Mouse (Mus musculus): ENCODE data around the gene Trak2. TPM values are rescaled to one million over a fixed set of nuclear protein-coding genes. Genes with fewer than 3 reads are reported as not detected.
"Not testable (repeated sequence)": the region's sequence is repeated elsewhere in the genome, so short reads cannot be mapped to it uniquely, and the experiment has no call there.

The Trak2 gene
- total and polyA plus RNA-seq, 2 experiments from 2014 or later, result 13.3 to 46.7 TPM

DNA sequence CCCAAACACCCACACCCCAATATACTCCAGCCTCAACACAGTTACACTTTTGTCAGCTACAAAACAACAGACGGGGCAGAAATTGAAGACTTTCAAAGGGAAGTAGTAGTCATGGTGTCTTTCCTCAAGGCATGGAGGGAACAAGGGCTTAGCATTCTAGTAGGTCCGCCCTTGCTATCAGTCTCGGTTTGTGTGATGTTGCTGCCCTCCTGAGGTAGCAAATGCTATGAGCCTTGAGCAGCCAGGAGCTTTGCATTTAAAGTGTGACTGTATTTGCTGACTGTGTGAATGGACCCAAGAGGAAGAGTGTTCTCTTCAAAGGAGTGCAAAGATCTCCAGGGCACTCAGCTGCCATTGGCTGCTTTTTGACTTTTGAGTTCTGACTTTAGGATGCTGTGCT lies 75.7 kb downstream of the Trak2 start:
- TF ChIP-seq CTCF (IDR thresholded peaks at IDR 0.05), result peak; percentile 67
- H3K9ac ChIP-seq (replicated peaks; ENCODE audit: low read length, poor library complexity, severe bottlenecking); H3K4me3 ChIP-seq (ENCODE audit: low read depth, low read length); H3K4me1 ChIP-seq (ENCODE audit: insufficient read depth, low read length); H3K36me3 ChIP-seq (ENCODE audit: insufficient read depth, low read length); H3K27me3 ChIP-seq (ENCODE audit: insufficient read depth, low read length); H3K27ac ChIP-seq (ENCODE audit: low read depth, low read length); H3K9me3 ChIP-seq (ENCODE audit: low read length); H3K4me2 ChIP-seq (ENCODE audit: low read depth, low read length, poor library complexity, severe bottlenecking): not testable (repeated sequence)
- DNase-seq (ENCODE audit: low spot score) (peak; percentile 55), ATAC-seq (ENCODE audit: low FRiP score) (peak; percentile 66; the same call in 1 of the 2 replicates)
- 33% methylated on average over 3 of the region's 3 CpGs for WGBS

GRCm38 (mm10) chr1:58892386-58892785 lies 80.8 kb downstream of the Trak2 start:
- H3K9ac ChIP-seq (replicated peaks; ENCODE audit: low read length, poor library complexity, severe bottlenecking); H3K27ac ChIP-seq (ENCODE audit: low read depth, low read length); ATAC-seq (ENCODE audit: low FRiP score); H3K36me3 ChIP-seq (ENCODE audit: insufficient read depth, low read length); DNase-seq (ENCODE audit: low spot score); H3K4me1 ChIP-seq (ENCODE audit: insufficient read depth, low read length); H3K4me3 ChIP-seq (ENCODE audit: low read depth, low read length); H3K27me3 ChIP-seq (ENCODE audit: insufficient read depth, low read length); H3K9me3 ChIP-seq (ENCODE audit: low read length); H3K4me2 ChIP-seq (ENCODE audit: low read depth, low read length, poor library complexity, severe bottlenecking): not testable (repeated sequence)
- WGBS, result 88% methylated on average over 5 of the region's 8 CpGs

GRCm38 (mm10) chr1:58891481-58892170 lies 81.6 kb downstream of the Trak2 start:
- not testable (repeated sequence) for DNase-seq (ENCODE audit: low spot score); H3K4me3 ChIP-seq (ENCODE audit: low read depth, low read length)

GRCm38 (mm10) chr1:58890697-58891290 lies 82.4 kb downstream of the Trak2 start:
- H3K4me1 ChIP-seq (ENCODE audit: insufficient read depth, low read length); H3K27ac ChIP-seq (ENCODE audit: low read depth, low read length); H3K4me3 ChIP-seq (ENCODE audit: low read depth, low read length); H3K4me2 ChIP-seq (ENCODE audit: low read depth, low read length, poor library complexity, severe bottlenecking); H3K9me3 ChIP-seq (ENCODE audit: low read length); ATAC-seq (ENCODE audit: low FRiP score); DNase-seq (ENCODE audit: low spot score); H3K9ac ChIP-seq (replicated peaks; ENCODE audit: low read length, poor library complexity, severe bottlenecking); H3K27me3 ChIP-seq (ENCODE audit: insufficient read depth, low read length); H3K36me3 ChIP-seq (ENCODE audit: insufficient read depth, low read length): not testable (repeated sequence)
- WGBS, result 78% methylated on average over 4 of the region's 5 CpGs

More at GRCm38 (mm10) chr1:58891481-58892170, 81.6 kb downstream of the Trak2 start:
- not testable (repeated sequence) for H3K9me3 ChIP-seq (ENCODE audit: low read length); ATAC-seq (ENCODE audit: low FRiP score); H3K4me1 ChIP-seq (ENCODE audit: insufficient read depth, low read length); H3K27me3 ChIP-seq (ENCODE audit: insufficient read depth, low read length); H3K36me3 ChIP-seq (ENCODE audit: insufficient read depth, low read length); H3K9ac ChIP-seq (replicated peaks; ENCODE audit: low read length, poor library complexity, severe bottlenecking); H3K4me2 ChIP-seq (ENCODE audit: low read depth, low read length, poor library complexity, severe bottlenecking); H3K27ac ChIP-seq (ENCODE audit: low read depth, low read length)
- WGBS, result 91% methylated on average over 2 of the region's 2 CpGs

GRCm38 (mm10) chr1:58889826-58890546 lies 83.2 kb downstream of the Trak2 start:
- no peaks in the 10 kb centered on the region for H3K4me1 ChIP-seq (ENCODE audit: insufficient read depth, low read length)
- H3K9ac ChIP-seq (replicated peaks; ENCODE audit: low read length, poor library complexity, severe bottlenecking), result no peak overlapping the region
- no peak for DNase-seq (ENCODE audit: low spot score)
- no peaks in the 10 kb centered on the region for H3K27me3 ChIP-seq (ENCODE audit: insufficient read depth, low read length)
- no peak overlapping the region for H3K4me3 ChIP-seq (ENCODE audit: low read depth, low read length)
- H3K36me3 ChIP-seq (ENCODE audit: insufficient read depth, low read length), result no peaks in the 10 kb centered on the region
- no peak overlapping the region for H3K4me2 ChIP-seq (ENCODE audit: low read depth, low read length, poor library complexity, severe bottlenecking)
- 86% methylated on average over 5 of the region's 5 CpGs for WGBS
- TF ChIP-seq CTCF (IDR thresholded peaks at IDR 0.05), result no peak
- no peak; the same call in 1 of the 2 replicates for ATAC-seq (ENCODE audit: low FRiP score)
- H3K27ac ChIP-seq (ENCODE audit: low read depth, low read length), result no peak overlapping the region
- H3K9me3 ChIP-seq (ENCODE audit: low read length), result no peaks in the 10 kb centered on the region

DNA sequence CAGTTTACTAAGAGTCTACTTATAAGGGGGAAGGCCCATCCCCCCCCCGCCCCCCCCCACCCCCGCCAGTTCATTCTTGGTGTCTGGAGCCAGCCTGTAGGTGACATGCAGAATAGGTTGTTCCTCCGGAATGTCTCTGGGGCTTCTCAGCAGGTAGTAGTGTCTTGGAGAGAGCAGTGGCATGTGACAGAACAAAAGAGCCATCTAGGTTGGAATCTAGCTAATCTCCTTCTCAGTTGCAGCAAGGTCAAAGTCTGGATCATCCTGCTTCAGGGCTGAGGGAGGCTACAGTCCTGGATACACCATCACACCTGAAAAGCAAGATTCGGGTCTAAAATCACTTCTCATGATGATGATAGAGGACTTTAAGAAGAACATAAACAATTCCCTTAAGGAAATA lies 87.6 kb downstream of the Trak2 start:
- H3K9ac ChIP-seq (replicated peaks; ENCODE audit: low read length, poor library complexity, severe bottlenecking), result no peak overlapping the region
- ATAC-seq (ENCODE audit: low FRiP score) (no peak), DNase-seq (ENCODE audit: low spot score) (no peak)
- 77% methylated on average over 4 of the region's 4 CpGs for WGBS
- TF ChIP-seq CTCF (IDR thresholded peaks at IDR 0.05), result no peak
- H3K27me3 ChIP-seq (ENCODE audit: insufficient read depth, low read length), result no peaks in the 10 kb centered on the region
- no peak overlapping the region for H3K4me2 ChIP-seq (ENCODE audit: low read depth, low read length, poor library complexity, severe bottlenecking)
- H3K4me3 ChIP-seq (ENCODE audit: low read depth, low read length), result no peak overlapping the region
- no peak overlapping the region for H3K27ac ChIP-seq (ENCODE audit: low read depth, low read length)
- no peaks in the 10 kb centered on the region for H3K9me3 ChIP-seq (ENCODE audit: low read length)
- no peaks in the 10 kb centered on the region for H3K4me1 ChIP-seq (ENCODE audit: insufficient read depth, low read length)
- no peaks in the 10 kb centered on the region for H3K36me3 ChIP-seq (ENCODE audit: insufficient read depth, low read length)

DNA sequence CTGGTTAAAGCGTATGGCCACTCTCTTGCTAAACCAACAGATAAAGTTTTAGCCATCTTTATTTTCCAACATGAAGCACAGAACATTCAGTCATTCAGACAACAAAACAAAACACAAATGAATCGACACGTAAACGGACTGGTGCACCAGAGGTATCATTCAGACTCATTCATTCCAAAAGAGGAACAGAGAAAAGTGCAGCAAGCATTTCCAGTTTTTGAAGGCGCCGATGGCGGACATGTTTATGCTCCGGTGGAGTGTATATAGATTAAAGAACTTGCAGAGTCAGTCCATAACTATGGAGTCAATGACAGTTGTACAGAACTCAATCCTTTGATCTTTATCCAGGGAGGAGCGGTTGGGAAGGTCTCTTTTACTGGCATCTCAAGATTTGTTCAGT lies 90.0 kb downstream of the Trak2 start:
- DNase-seq (ENCODE audit: low spot score); H3K36me3 ChIP-seq (ENCODE audit: insufficient read depth, low read length); H3K9ac ChIP-seq (replicated peaks; ENCODE audit: low read length, poor library complexity, severe bottlenecking); H3K27ac ChIP-seq (ENCODE audit: low read depth, low read length); H3K4me2 ChIP-seq (ENCODE audit: low read depth, low read length, poor library complexity, severe bottlenecking); H3K27me3 ChIP-seq (ENCODE audit: insufficient read depth, low read length); H3K9me3 ChIP-seq (ENCODE audit: low read length); ATAC-seq (ENCODE audit: low FRiP score); H3K4me3 ChIP-seq (ENCODE audit: low read depth, low read length); H3K4me1 ChIP-seq (ENCODE audit: insufficient read depth, low read length): not testable (repeated sequence)
- WGBS, result 82% methylated on average over 9 of the region's 9 CpGs

DNA sequence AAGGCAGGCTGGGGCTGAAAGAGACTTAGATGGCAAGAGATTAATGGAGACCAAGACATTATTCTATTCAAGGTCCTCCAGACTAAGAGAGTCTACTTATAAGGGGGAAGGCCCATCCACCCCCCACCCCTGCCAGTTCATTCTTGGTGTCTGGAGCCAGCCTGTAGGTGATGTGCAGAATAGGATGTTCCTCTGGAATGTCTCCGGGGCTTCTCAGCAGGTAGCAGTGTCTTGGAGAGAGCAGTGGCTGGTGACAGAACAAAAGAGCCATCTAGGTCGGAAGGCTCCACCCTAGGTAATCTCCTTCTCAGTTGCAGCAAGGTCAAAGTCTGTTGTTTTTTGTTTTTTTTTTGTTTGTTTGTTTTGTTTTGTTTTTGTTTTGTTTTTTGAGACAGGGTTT lies 93.9 kb downstream of the Trak2 start:
- ATAC-seq (ENCODE audit: low FRiP score); H3K36me3 ChIP-seq (ENCODE audit: insufficient read depth, low read length); DNase-seq (ENCODE audit: low spot score); H3K4me3 ChIP-seq (ENCODE audit: low read depth, low read length); H3K27ac ChIP-seq (ENCODE audit: low read depth, low read length); H3K27me3 ChIP-seq (ENCODE audit: insufficient read depth, low read length); H3K4me2 ChIP-seq (ENCODE audit: low read depth, low read length, poor library complexity, severe bottlenecking); H3K9ac ChIP-seq (replicated peaks; ENCODE audit: low read length, poor library complexity, severe bottlenecking); H3K4me1 ChIP-seq (ENCODE audit: insufficient read depth, low read length); H3K9me3 ChIP-seq (ENCODE audit: low read length): not testable (repeated sequence)
- 86% methylated on average over 2 of the region's 2 CpGs for WGBS

Data from midbrain, postnatal 0 days (tissue).